Mouse (Mus musculus) cerebellum, adult 11 months (tissue): Measurements from ENCODE around the gene Utp4.
A peak's percentile ranks its signal among the peaks of the same experiment; 100 is the strongest.
"Not testable (repeated sequence)": the region's sequence is repeated elsewhere in the genome, so short reads cannot be mapped to it uniquely, and the experiment has no call there.

Experiments used
- DNase-seq: peaks from one replicate; pipeline ENCODE4 v3.0.0; 2022

The Utp4 gene

DNA sequence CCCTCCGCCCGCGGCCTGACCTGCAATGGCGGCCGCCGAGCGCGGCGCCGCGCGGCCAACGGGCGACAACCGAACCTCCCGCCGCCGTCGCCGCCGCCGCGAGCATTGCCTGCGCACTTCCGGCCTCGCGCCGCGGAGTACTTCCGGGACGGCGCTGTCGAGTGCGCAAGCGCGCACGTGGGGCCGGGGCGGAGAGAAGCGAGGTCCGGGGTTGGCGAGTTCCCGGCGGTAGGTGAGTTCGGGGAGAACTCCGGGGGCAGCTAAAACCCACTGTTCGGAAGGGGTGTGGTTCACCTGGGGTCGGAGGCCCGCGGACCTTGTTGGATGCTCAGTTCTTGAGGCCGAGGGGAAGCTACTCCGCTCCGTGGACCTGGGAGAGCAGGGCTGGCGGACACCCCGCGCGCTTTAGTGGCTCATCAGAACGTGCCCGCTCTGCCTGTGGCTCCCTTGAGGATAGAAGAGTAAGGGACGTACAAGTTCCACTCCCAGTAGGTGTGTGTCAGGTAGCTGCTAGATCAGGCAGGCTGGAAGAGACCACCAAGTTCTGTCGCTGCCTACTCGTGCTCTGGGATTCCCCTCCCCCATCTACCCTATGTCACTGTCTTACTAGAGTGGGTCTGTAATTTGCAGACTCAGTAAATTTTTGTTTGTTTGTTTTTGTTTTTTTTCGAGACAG is at the start of gene Utp4:
TSS of gene Utp4 (plus strand) at position 156 of the 676 bp plus-strand sequence.
- DNase-seq: peak; percentile 79

DNA sequence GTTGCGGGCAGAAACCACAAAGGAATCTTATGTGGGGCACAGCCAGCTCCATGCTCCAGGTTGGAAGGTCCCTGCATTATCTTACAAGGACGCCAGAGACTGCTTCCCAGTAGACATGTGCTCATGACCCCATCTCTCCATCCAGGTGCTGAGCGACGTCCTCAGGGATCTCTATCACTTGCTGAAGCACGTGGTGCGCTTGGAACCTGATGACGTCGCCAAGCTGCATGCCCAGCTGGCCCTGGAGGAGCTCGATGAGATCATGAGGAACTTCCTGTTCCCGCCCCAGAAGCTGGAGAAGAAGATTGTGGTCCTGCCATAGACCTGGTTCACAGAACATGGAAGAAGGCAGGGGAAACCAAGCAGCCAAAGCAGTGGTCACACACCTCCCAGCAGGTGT is 43.4 kb upstream of the Utp4 start:
- no peak for DNase-seq

DNA sequence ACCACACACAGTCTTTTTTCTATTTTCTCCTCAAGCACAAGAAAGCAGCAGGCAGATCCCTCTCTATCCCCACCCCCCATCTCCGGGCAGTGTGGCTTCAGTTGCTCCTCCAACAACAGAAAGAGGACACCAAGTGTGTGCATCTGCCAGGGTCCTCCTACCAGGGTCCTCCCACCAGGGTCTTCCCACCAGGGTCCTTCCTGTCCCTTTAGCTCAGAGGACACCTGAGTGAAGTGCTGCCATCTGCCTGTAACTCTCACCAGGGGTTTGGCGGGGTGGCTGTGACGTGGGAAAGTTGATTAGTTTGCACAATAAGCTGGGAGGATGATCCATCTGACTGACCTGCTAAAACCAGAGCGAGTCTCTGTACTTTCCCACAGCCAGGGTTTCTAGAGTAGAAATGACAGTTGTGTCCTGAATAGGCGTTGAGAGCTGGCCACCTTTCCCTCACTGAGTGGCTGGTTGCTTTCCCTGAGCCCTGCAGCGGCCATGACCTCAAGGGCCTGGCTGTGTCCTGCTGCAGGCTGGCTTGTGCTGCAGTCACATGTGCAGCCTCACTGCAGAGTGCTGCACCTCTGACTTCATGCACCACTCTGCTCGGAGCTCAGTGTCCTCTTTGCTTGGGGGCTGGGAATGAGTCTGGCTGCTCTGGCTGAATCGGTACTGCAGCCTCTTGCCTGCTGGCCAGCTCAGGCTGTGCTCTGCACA is 38.7 kb upstream of the Utp4 start:
- no peak for DNase-seq

DNA sequence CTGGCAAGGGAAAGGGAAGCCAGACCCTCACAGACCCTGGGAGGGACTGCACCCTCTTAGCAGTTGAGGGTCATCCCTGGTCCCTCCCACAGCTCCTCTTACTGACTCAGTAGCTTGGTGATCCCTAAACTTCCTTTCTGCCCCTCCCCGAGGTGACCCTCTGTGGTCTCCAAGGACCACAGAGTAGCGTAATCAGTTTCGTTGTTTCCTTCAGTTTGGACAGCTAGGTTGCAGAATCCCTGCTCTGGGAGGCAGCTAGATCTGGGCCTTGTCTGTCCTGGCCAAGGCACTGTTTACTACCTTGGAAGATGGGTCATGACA is 38.2 kb upstream of the Utp4 start:
- no peak for DNase-seq

DNA sequence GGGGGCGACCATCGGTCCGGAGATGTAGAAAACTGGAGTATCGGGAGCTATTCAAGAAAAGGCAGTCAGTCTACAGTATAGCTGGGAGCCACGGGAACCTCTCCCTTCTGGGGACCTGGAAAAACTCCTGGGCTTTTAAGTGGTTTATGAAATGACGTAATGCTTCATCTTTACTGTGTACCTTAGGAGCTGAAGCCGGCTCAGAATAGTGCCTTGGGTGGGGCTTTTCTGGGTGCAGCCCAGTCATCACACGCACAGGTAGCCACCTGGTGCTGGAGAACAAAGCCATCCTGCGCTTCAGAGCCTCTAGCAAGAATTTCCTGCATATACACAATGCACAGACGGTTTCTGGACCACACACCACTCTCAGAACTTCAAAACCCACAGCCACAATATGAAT is 30.6 kb upstream of the Utp4 start:
- no peak for DNase-seq

DNA sequence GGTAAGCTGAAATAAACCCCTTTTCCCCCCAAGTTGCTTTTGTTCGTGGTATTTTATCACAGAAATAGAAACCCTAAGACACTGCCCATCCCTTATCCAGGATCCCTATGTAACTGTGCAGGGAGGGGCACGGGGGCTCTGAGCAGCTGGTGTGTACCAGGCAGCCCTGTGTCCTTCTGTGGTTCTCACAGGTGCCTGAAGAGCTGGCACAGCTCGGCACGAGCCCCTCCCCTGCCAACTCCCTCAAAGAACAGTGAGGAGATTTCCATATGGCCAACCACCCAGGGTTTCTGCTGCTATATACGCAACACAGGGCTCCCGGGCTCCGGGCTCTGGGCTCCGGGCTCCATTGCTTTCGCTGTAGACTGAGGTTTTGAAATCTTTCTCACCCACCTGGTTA is 28.1 kb upstream of the Utp4 start:
- peak; percentile 20 for DNase-seq

DNA sequence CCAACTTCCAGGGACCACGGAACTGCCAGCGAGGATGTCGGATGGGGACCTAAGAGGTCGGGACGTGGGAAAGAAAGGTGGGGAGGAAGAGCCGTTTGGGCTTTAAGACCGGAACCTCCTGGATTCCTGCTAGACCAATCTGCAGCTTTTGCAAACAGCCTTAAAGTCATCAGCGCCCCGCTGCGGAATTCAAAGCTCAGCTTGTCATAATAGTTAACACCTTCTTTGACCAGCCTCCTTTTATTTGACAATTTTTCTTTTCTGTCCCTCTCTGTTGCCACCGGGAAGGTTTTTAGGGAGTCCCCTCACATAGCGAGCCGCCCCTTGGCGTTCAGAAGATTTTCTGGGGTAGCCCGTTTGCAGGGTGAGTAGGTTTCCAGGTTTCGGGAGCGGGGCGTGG is 23.4 kb upstream of the Utp4 start, which contains the start of gene Has3:
TSS of gene Has3 (plus strand) at position 192 of the 400 bp plus-strand sequence.
- DNase-seq: no peak

DNA sequence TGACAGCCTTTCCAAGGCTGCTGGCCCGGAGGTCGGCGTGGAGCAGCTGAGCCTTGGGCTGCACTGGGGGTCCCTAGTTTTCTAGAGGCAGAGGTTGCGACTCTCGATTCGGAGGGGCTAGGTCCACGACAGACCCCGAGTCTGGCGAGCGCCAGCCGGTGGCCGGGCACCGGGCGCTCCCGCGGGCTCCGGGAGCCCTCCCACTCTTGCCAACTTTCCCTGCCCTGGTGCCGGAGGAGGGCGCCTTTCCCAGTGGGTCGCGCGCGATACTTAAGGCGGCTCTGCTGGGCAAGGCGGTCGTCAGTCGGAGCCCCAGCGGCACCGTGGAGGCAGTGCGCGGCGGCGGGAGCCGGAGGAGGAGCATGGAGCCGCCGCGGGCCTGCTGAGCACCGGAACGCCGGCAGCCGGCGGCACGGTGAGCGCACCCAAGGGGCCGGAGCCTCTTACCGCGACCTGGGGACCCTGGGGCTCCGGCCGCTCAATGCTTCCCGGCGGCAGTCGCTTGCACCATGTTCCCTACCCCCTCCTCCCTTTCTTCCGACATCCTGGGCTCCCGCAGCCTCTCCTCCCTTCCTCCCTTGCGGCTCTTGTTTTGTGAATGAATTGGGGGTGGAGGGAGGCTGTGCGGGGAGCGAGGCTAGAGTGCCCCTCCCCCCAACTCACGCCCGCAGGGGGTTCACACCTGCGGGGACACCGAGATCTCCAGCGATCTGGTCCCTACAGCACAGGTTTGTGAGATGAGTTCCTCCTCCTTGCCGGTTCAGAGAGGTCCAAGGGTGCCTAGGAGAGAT is 22.7 kb upstream of the Utp4 start:
- DNase-seq: peak; percentile 41

DNA sequence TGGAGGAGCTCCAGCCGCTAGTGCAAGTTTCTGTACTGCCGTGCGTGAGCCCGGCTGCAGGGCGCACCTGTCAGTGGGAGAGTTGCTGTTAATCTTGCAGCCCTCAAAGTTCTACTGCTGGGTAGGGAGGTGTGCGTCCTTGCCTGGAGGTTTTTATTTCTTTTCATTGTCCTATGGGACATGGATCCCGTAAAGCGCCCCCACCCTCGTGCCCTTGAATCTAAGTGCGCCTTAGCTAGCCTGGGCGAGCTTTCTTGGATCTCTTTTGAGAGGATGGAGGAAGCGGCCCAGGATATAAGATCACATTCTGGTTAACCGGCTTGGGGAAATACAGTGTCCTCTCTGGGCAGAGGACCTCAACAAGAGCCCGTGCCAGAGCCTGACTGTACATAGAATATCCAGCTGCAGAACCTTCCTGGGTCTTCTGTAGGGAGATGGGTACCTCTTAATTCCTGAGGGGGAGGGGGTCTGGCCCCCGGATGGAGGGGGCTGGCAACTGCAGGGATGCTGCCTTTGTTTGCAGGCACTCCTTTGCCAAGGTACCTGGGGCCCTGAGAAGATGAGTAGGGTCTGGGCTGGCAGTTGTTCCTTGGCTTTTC is 22.0 kb upstream of the Utp4 start:
- DNase-seq: no peak

DNA sequence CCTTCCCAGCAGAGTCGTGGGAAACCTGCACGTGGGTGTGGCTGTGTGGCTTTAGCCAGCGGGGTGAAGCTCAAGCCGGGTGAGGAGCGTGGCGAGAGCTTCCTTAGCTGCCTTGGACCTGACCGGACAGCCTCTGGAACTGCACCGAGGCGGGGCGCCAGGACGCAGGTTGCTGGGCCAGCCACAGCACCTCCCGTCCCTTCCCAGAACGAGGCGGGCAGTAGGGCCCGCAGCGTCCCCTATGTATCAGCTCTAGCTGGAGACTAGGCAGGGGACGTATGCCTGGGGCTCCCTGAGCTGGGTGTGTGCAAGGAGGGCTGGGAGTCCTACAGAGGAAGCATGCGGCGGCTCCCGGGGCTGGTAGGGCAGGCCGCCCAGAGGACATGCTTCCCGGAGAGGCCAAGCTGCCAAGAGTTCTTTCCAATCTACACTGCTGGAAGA is 21.5 kb upstream of the Utp4 start:
- peak; percentile 32 for DNase-seq

DNA sequence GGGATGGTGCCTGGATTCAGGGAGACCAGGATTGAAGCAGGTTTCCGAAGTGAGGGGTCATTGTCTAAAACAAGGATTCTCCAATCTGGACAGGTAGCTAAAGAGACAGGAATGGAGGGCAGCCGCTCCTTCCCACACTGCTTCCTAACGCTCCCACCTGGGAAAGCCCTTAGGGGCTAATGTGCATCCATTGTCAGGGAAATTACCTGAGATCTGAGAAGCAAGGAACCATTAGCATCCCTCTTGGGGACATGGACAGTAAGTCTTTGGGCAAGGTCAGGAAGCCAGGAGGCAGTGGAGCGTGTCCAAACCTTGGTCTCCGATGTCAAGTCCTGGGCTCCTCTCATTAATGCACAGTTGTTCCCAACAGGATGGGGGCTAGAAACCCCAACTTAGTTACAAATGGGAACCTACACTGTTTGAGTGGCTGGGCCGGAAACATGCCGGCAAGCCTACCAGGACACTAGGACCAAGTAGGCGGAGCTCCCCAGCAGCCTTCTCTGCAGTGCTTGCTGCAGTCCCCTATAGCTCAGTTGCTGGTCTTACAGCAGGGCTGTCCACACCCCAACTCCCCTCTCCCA is 20.9 kb upstream of the Utp4 start:
- DNase-seq: no peak

DNA sequence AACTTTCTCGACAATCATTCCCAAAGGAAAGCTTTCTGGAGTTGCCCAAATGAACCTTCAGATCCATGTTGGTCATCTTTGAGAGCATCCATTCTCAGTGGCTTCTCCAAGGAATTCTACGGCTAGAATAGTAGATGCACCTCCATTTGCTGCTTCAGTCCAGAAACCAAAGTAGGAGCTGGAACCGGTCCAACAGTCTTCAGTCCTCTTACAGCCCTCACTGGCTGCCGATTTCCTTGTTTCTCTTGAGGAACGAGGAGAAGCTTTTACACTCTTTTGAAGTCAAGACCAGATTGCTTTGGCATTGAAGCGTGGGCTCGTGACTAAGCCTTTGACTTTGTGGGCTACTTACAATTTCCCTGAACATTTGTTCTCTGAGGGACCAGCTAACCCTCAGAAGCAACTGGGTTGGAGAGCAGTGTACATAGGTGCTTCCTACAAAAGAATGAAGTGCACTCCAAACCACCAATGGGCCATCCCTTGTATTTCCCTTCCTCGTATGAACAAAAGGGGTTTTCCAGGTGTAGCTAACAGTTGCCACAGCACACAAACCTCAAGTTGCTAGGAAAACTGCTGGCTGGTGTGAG is 13.2 kb upstream of the Utp4 start:
- no peak for DNase-seq

DNA sequence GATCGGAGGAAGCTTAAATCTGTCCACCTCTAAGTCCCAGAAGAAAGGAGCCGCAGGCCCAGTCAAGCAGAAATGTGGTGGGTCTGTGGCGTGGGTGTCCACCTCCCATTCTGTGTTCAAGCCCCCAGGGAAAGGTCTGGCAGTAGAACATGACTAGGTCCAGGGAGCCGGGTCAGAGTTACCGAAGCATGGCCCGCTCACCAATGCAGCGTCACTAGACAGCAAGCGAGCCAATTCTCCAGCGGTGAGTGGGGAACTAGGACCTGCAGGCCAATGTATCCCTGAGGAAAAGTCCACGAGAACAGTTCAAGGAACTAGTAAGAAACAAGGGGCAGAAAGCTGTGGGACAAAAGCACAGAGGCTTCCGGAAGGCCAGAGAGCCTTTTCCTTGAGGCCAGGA is 9.3 kb upstream of the Utp4 start:
- DNase-seq: not testable (repeated sequence)

DNA sequence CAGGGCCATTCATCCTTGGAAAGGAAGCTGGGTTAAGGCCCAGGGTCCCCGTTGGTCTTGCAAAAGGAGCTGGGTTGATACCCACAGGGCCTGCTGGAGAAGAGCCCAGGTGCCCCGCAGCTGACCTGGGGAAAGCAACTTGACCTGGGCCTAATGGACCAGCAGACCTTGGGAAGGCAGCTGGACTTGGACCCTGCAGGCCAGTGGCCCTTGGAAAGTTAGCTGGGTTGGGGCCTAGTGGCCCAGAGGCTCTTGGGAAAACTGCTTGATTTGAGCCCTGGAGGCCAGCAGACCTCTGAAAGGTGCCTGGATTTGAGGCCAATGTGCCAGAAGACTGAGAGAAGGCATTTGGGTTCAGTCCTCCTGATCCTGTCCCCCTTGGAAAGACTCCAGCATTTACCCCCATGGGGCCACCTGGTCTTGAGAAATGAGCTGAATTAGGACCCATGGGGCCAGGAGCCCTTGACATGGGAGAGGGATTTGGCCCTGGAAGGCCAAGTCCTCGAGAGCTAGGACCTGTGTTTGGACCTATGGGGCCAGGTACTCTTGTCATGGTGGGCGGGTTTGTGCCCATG is 8.5 kb upstream of the Utp4 start:
- not testable (repeated sequence) for DNase-seq

DNA sequence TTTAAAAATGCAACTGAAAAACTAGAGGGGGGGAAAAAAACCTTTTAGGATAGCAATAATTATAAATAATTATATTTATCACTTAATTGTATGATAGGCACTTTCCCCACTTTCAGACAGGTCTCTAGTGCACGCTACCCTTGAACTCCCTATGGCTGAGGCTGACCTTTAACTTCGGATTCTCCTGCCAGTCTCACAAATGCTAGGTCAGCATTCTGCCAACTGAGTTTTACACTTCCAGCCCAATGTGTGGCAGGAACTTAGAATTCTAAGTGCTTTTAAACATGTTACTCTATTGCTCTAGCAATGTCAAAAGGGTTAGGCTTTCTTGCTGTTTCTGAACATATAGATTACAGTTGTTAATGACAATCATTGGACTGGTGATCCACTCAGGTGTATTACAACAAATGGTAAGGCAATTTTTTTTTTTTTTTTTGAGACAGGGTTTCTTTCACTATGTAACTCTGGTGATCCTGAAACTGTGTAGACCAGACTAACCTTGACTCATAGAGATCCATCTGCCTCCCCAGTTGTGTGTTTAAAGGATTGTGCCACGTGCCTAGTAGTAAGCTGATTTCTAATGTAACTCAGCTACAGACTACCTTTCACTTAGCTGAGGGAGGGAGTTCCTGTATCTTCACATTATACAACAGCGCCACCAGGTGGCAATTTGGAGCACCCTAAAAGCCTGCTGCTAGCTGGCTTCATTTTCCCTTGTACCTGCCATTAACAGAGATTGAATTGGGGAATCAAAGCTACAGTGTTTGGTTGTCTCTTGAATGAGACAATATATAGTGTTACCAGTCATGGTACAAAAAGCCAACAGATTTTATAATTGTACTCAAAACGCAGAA is 5.9 kb upstream of the Utp4 start:
- peak; percentile 60 for DNase-seq

DNA sequence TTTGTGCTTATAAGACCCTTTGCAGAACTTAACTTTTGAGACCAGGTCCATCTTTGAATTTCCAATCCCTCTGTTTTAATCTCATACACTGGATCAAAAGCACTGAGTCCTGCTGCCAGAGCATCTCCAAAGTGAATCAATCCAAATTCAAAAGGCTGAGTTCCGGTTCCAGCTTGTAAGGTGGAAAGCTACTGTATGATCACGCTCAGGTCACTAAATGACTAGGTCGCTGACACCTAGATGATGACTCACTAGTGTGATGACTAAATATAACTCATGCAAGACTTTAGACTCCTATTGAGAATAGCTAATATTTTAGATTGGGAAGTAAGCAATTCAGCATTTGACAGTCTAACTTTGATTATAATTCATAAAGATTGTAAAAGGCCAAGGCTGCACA is 4.6 kb upstream of the Utp4 start:
- DNase-seq: no peak

DNA sequence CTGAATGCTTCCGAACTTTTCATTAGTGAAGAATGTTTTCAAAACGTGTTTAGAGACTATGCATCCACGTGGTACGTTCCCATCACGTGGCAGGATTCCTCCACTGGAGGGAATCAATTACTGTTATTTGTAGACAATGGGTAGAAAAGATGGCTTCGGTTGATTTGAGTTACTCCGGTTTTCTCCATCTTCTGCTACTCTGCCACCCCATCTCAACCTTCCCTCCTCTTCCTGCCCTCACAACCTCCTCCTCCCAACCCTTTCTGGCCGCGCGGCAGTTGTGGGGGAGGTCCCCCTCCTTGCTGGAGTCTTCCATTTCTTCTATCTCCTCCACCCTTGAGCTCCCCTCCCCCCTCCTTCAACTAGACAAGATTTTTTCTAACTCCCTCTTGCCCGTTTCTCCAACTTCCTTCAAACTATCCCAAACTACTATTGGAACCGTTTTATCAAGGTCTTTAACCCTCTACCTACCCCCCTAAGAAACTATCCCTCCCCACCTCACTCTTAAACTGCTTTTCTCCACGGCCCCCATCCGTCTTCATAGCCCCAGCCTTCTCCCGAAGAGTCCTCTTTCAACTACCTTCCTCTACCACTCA is 1.1 kb upstream of the Utp4 start:
- no peak for DNase-seq

DNA sequence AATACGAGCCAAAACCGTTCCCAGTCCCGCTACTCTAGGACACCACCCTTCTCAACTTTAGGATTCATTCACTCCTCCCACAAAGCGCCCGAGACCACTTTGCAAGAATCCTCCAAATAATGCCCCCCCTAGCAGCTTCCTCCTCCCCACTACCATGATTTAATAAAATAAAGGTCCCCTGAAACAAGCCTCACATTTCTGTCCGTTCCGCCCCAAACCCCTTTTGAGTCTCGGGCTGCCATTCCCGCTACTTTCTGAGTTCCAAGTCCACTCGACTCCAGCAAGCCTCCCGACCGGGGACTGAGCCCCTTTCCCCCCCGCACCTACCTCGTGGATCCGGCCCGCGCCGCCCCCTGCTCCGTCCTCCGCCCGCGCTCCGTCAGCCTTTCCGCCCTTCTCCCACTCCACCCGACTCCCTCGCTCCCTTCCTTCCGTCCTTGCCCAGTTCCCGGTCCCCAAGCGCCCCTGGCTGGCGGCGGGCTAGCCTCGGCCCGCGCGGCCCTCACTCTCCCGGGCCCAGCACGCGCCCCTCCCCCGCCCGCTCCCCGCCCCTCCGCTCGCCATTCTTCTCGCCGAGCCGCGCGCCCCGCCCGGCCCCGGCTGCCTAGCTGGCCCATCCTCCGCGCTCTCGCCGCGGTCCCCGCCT is 507 bp upstream of the Utp4 start:
- DNase-seq: no peak

DNA sequence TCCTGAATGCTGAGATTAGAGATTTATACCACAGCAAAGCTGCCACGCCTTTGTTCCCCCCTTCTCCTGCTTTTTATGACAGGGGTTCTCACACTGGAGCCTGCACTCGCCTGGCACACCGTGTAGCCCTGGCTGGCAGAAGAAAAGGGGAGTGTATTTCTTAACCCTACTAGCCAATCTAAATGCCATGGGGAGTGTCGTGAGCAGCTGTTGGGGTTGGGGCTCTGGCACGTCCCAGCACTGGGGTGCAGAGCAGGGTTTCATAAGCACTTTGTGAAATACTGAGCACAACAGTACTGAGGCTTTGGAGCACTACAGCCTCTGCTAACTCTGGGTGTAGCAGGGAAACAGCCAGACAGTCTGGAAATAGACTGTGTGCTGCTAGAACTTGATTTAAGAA is 6.0 kb downstream of the Utp4 start:
- no peak for DNase-seq

DNA sequence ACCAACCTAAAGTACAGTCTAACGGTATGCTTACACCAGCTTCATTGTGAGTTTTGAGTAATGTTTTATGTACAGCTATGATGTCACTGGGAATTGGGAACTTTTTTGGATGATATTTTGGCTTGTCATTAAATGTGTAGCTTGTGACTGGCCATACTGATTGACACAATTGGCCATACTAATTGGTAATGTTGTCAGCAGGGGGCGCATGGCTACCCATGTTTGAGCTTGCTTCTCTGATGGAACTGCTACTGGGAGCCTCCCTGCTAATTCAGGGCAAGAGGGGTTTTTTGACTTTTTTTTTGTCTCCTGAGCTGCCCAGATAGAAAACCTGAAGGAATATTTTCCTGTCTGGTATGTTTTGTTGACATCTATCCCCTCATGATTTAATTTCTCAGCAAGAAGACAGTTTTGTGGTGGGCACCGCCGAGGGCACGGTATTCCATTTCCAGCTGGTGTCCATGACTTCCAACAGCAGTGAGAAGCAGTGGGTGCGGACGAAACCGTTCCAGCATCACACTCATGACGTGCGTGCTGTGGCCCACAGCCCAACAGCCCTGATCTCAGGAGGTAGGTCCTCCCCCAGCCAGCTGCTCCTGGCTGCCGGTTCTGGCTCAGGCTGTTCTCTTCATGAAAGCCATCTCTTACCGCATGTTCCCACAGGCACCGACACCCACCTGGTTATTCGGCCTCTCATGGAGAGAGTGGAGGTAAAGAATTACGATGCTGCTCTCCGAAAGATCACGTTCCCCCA is 12.5 kb downstream of the Utp4 start:
- no peak for DNase-seq
